Mouse (Mus musculus): Measurements from ENCODE around the gene Cbfa2t3.

Cbfa2t3 gene

DNA sequence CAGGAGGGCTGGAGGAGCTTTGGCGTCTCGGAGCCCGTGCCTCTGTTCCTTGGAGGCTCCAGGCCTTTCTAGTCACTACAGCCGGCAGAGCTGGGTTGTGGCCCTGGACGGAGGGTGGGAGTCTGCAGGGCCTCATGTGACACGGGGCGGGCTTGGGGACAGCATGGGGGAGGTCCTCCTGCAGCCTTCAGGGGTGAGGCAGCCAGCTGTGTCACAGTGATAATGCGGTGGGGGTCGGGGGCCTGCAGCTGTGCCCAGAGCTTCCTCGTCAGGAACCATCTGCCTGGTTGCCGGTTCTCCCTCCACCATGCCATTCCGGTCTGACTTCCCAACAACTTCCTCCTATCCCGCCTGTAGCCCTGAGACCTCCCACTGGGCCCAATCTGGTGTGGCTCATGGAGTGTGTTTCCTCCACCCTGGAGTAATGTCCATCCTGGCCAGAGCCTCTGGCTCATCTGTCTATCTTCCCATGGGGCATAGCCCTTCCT is at the start of gene Cbfa2t3:
Gene Cbfa2t3, minus strand, starts transcription at position 105 of the 488 bp plus-strand sequence.
- no peak for DNase-seq (ENCODE audit: low spot score in 2 of 2)

DNA sequence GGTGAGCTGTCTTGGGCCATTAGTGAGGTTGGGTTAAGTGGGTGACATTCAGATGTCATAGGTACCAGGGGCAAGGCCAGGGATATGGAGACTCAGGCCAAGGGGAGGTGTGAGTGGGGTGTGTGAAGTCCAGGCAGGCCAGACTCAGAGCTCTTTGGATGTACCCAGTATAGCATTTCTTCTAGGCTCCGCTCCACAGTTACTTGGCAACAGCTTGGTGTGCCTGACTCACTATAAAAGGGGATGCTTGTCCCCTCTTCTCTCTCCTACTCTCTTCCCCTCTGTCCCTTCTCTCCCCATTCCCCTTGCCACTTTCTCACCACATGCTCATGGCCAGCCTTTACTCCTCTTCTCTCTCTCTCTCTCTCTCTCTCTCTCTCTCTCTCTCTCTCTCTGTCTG is 48.9 kb upstream of the Cbfa2t3 start:
- no peak for DNase-seq (ENCODE audit: low spot score in 2 of 2)

DNA sequence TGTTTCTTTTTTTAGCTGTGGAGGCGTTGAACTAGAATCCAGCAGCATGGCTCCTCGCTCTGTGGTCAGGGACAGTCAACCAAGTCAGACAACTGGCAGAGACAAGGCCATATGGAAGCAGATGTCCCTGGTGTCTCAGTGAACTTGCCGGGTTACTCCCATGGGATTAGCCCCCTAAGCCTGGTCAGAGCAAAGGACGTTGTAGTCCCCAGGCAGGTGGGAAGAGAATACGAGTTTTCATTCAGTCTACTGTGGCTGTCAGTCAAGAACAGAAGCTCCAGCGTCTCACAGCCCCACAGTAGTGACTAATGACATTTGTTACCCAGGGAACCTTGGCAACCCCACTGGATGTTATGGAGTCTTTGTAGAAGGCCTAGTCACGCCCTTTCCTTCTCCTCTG is 47.5 kb upstream of the Cbfa2t3 start:
- DNase-seq (ENCODE audit: low spot score in 2 of 2) = no peak

DNA sequence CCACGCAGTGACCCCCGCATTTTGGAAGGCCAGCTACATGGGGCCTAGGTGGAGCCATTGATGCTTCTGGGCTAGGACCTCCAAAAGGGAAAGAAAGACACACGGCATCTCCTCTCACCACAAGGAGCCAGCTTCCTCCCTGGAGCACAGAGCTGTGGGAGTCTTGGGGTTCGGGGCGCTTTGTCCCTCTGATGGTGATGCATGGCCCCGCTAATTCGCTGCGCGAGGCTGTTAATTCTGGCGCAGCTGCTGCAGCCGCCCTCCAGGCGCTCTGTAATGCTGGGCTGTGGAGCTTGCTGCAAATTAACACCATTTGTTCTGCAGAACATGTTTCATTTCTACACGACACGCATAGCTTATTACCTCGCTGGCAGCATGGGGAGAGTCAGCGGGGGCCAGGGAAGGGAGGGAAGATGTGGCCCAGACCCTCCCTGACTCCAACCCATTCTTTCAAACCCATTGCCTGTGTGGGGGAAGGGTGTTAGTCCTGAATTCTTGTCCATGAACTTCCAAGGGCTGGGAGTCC is 46.9 kb upstream of the Cbfa2t3 start:
- DNase-seq (ENCODE audit: low spot score in 2 of 2) = no peak

DNA sequence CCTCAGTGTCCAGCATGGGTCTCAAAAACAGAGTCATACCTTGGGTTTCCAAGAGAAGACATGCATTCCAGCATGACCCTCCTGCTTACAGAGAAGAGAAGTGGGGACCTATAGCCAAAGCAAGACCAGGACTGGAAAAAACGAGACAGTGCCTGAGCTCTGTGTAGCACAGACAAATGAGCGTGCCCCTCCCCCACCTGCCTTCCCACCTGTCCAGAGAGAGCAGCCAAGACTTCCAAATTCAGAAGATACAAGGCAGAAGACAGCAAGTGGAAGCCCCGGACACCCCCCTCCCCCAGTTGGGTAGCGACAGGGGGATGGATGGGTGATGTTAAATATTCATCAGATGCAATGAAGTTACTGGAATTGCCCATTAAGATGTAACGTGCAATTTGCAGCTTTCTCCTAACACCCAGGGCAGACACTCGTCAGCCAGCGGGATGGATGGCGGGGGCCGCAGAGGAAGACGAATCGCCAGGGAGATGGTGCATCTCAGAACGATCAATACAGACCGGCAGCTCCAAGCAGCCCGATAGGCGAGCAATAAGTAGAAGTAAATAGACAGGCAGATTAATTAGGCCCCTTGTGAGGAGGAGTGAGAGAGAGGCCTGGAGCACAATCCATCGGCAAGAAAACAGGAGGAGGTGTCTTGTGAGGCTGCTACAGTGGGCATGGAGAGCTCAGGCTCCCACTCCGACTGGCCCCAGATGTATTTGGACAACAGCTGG is 46.3 kb upstream of the Cbfa2t3 start:
- no peak for DNase-seq (ENCODE audit: low spot score in 2 of 2)

DNA sequence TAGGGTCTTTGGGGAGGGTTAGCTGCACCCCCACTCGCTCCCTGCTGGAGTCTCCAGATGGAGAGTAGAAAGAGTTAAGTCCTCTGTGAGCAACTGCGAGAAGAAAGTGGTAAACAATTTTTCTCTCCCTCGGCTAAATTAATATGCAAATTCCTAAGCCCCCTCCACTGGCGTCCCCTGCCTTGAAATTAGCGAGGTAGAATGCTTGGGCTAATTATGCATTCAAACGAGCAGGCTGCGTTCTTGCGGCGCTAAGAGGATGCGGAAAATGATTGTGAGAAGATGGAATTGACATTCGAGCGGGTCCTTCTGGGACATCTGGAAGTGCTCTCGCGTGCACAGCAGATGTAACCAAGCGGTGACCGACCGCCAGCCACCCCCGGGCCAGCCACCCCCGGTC is 43.6 kb upstream of the Cbfa2t3 start:
- no peak for DNase-seq (ENCODE audit: low spot score in 2 of 2)

DNA sequence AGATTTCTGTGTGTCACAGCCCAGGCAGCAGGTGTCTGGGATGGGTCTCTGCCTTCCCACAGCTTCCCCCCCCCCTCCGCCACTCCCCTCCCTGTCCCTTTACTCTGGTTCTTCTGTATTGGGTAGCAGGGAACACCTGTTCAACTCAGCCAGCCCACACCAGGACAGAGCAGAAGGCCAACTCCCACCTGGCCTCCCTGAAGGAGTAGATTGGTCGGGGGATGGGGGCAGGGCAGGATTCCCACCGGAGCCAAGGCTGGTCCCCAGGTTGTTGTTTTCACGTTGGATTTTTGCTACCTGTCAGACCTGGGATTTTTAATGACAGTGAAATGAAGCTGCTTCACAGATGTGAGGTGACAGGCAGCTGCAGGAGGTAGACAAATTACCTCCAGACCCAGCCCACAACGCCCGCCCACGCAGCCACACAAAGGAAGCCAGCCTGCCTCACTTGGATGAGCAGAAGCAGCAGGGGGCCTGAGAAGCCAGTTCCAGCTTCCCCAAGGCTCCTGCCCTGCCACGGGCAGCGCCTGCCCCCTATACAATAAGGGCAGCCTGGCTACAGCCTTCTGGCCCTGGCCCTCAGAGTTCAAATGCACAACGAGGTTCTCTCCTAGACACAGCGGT is 40.3 kb upstream of the Cbfa2t3 start:
- no peak for DNase-seq (ENCODE audit: low spot score in 2 of 2)

DNA sequence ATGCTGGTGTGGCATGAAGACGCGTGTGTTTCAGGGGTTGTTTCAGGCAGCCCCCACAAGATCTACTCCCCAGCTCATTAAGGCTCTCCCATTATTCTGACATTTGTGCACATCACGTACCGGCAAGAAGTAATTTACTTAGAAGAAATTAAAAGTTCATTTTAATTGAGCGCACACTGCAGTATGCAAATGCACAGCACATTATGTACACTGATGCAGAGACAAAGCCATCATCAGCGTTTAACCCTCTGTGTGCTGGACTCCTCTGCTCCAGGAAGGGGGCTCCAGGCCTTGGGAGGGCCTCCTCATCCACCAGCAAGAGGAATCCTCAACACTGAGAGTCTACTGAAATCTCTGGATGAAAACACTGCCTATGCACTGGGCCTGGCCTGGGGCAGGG is 39.0 kb upstream of the Cbfa2t3 start:
- no peak for DNase-seq (ENCODE audit: low spot score in 2 of 2)

DNA sequence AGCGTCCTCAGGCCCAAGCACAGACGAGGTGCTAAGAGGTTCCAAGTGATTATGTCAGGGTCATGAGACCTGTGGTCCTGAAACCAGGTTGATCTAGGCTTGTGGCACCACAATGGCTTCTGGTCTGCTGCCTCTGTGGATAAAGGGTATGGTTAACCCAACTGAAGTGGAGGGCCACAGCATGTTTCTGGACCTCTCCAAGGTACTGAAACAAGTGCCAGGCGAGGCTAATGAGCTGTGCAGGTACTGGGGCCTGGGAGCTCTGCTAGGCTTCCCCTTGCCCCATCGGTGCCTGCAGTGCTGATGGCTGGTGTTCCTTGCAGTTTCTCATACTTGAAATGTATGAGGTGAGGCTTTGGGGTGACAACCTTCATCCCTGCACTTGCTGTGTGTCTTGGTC is 38.2 kb upstream of the Cbfa2t3 start:
- DNase-seq (ENCODE audit: low spot score in 2 of 2) = no peak

DNA sequence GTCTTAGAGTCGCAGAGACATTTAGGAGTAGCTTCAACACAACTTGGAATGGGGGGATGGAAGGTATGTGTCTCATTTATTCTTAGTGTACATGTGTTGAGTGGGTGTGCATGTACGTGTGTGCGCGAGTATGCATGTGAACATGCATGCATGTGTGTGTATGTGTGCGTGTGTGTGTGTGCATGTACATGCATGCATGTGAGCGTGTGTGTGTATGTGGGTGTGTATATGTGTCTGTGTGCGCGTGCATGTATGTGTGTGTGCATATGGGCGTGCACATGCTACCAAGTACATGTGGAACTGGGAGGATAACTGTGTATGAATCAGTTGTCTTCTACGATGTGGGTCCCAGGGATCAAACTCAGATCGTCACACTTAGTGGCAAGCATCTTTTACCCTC is 37.7 kb upstream of the Cbfa2t3 start:
- DNase-seq (ENCODE audit: low spot score in 2 of 2) = no peak

DNA sequence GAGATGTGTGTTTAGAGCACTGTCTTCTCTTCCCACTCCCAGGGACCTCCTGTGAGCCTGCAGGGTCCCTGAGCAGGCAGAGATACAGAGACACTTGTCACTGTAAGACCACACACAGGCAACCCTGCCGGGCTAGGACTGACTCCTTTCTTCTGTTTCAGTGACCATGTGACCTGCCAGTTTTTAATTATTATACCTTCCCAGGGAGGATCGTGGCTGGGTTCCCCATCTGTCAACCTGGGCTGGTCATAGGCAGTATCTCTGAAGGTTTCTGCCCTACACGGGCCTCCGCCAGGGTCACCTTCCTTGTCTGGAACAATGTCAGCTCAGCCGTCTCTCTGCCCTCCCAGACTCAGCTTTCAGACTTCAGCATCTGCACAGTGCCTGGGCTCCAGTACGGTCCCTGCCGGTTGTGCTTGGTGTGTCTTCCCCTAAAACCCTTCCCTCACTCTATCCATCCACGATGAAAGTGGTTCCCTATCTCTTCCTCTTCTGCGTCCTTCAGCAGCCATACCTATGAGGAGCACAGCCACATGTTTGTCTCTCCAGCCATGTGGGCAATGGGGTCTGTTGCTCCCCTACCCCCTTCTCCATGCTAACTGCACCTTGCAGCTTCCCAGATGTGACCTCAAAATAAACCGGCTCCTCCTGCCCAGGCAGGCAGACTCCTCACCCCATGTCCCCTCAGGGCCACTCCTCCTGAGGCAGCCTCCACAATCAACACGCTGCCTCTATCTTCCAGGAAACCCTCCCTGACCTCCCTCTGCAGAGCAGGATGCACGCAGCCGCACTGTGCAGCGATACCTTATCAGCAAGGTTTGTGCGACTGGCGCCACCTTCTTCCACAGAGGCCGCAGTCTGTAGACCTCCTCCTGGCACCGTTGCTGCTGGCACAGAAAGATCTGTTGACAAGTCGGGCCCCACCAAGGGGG is 36.9 kb upstream of the Cbfa2t3 start:
- no peak for DNase-seq (ENCODE audit: low spot score in 2 of 2)

DNA sequence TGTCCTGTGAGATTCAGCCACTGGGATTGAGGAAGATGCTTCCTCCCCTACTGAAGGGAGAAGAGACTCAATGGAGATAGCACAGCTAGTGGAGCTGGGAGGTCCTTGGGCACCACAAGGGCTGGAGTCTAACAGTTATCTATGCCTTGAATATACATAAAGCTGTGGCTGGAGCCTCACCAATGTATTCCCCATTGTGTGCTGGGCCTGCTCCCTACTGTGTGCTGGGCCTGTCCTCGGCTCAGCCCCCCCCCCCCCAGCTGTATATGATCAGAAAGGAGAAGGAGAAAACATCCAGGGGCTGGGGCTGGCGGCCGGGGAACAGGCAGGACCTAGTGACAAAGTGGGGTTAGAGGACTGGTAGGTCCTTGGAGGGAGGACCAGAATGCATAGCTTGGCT is 36.2 kb upstream of the Cbfa2t3 start:
- DNase-seq (ENCODE audit: low spot score in 2 of 2) = no peak

DNA sequence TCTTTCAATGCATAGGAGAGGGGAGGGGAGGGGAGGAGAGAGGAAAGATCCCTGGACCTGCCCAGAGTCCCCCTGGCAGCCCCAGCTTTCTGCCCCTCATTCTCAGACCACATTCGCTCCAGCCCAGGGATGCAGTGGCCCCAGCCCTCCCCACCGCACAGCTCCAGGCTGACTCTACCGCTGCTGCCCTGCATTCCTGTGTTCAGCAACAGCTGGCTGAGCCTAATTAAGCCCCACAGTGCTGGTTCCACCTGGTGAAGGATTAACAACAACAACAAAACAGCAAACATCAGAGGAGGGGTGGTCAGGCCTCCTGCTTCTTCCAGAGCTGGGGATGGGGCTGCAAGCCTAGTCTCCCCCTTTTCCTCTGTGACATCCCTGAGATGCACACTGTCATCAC is 29.7 kb upstream of the Cbfa2t3 start:
- DNase-seq (ENCODE audit: low spot score in 2 of 2) = no peak

DNA sequence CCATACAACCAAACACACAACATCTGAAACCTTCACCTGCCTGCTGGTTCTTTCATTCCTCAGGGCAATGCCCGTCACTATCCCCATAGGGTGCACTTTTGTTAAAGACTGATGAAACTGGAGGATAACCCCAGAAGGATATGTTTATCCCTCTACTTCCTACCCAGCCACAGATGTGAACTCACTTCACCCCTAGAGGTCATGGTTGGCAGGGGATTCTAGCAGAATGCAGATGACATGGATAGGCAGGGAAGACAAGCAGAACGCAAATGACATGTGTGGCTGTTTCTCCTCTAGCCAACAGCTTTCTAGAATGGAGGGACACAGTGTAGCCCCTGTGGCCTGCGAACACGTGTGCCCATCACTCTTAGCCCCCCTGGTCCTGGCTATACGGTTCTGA is 28.5 kb upstream of the Cbfa2t3 start:
- no peak for DNase-seq (ENCODE audit: low spot score in 2 of 2)

DNA sequence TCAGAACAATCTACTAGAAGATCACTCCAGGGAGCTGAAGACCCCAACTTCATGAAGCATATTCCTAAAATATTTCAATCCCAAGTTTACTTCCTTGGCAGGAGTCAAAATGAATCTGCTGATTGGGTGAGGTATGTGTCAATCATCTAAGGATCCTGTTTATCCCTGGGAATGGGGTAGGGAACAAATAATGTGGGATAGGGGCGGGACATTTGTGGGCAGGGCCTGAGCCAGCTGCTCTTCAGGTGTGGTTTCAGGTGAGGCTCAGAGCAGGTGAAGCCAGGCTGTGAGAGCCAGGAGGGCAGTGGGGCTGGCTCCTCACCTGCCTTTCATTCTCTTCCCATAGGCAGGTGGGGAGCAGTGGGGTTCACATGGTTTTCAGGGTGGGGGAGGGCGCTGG is 27.9 kb upstream of the Cbfa2t3 start:
- DNase-seq (ENCODE audit: low spot score in 2 of 2) = no peak

DNA sequence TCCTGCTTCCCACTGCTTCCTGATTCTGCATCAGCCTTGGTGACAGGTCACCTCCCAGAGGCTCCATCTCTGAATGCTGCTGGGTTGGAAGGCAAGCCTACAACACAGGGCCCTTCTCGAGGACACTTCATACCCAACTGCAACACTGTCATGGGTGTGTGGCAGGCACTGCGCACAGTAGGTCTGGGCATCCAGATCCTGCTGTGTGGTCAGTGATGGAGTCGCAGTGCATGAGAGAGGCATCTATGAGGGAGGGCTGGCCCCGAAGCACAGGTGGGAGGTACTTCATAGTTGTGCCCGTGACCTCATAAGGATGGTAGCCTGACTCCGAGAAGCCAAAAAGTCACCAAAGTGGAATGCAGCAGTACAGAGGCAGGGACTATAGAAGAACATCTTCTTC is 26.3 kb upstream of the Cbfa2t3 start:
- no peak for DNase-seq (ENCODE audit: low spot score in 2 of 2)

DNA sequence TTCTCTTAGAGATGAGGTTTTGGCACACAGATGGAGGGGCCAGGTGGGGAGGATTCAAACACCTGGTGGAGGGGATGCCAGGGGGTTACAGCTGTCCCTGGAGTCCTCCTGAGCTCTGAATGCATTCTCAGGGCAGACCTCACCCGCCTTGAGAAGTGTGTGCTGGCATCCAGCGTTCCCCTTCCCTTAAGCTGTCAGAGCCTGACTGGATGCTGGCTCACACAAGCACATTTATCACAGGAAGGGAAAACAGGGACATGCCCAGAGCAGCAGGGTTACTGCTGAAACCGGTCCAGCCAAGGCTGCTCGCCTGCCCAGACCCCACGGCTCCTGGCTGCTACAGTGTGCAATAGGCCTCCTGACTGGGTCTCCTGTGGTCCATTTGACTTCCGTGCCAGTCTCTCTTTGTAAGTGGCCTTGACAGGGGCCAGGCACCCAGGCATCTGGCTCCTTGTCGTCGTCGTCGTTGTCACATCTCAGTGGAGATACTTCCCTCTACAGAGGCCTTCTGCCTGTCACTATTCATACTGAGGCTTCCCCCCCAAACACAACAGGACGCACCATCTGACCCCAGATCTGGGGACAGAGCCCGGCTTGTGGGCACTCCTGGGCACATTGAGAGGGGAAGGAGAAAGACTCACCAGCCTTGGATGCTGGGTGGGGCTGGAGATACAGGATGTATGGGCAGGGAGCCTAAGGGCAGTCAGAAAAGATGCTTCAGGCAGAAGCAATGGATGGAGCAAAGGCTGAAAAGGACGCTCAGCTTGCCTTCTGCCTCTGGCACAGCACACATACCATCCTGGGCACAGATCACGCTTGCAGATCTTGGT is 22.1 kb upstream of the Cbfa2t3 start:
- no peak for DNase-seq (ENCODE audit: low spot score in 2 of 2)

DNA sequence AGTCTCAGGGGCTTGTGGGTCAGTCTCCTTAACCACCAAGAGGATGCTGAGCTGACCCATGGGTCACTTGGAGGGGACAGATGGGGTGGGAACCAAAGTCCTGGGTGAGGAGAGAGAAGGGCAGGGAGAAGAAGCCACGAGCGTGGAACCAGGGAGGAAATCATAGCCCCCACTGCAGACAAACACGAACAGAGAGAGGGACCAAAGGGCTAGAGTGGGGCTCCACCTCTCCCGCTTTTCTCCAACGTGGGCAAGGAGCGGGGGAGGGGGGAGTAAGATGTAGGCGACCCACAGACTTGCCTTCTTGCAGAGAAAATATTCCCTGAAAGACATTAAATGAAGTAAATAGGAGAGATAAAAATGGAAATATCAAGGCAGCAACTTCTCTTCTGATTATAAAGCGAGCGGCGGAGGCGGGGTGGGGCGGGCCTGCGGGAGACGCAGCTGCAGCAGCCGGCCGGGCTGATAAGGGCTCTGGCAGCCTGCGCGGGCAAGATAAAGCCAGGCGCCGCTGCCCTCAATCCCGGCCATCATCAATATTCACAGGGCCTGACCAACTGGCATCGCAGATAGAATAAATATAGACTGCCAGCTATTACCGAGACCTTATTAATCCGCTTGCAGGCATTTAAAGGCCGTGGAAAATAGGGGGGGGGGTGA is 21.3 kb upstream of the Cbfa2t3 start:
- DNase-seq (ENCODE audit: low spot score in 2 of 2) = peak in 1 of 2 experiments; percentile 16

DNA sequence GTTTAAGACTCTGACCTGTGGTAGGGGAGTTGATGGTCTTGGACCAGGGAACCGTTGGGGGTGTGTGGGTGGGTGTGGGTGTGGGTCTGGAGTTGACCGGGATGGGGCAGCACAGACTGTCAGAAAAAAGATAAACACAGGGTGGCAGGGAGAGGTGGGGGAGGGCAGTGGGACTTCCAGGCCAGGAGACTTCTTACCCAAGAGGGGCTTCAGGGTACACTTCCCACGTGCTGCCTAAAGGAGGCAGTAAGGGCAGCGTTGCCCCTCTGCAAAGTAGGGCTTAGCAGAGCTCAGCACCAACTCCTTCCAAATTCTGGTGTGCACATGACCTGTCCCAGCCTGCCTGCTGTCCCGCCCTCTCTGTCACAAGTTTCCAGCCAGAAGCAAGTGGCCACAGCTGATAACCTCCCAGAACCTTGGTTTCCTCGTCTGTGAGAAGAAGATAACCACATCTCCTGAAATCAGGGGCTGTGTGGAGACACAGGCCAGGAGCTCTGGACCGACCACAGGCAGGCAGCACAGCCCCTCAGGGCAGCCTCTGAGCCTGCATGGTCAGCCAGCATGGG is 20.7 kb upstream of the Cbfa2t3 start:
- peak; percentile 18 for DNase-seq (ENCODE audit: low spot score in 2 of 2)

DNA sequence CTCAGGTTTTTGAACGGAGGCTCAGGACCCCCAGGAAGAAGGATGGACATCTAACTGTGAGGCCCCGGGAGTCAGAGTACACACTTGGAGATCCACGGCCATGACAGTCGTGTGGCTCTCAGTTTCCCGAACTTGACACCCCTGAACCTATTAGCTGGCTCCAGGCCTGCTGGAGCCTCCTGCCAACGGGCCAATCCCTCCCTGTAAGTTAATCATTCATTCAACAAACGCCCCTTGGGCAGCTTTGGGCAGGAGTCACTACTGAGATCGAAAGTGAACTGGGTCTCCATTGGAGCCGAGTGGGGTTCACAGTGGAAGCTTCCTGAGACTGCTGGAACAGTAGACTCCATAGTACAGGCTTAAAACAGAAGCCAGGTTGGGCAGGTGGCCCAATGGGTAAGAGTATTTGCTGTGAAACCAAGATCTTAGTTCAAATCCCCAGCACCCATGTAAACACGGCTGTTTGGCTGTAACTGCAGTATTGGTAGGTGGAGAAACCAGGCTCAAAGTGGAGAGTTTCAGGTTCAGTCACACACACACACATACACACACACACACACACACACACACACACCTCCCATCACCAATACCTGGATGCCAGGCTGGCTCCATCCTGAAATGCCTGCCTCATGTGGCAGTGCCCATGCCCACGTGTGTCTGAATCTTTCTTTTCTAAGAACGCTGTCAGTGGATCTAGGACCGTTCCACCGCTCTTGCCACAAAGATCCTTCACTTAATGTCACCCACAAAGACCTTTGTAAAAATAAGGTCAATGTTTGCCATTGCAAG is 20.0 kb upstream of the Cbfa2t3 start:
- DNase-seq (ENCODE audit: low spot score in 2 of 2) = no peak

All from urinary bladder, adult 18-20 months (tissue).